Mouse (Mus musculus) gastrocnemius, adult 2 months (tissue): ENCODE measurements around the gene Pdlim1. TPM values are rescaled to one million over a fixed set of nuclear protein-coding genes. Genes with fewer than 3 reads are reported as not detected.

Source experiments
- DNase-seq: peaks from one replicate; pipeline ENCODE4 v3.0.0; 2022
- H3K27ac ChIP-seq: fragments of 200-600 bp; 2 replicates; pipeline ENCODE4 v1.8.1; 2022; ENCODE audit warnings: mild to moderate bottlenecking
- H3K4me3 ChIP-seq: fragments of 200-600 bp; 2 replicates; pipeline ENCODE4 v1.8.1; 2022; ENCODE audit warnings: mild to moderate bottlenecking, moderate library complexity
- CTCF ChIP-seq: fragments of 200-600 bp; IDR thresholded peaks from 2 replicates; pipeline ENCODE4 v1.8.1; 2022; ENCODE audit warnings: antibody characterized with exemption, mild to moderate bottlenecking, moderate library complexity
- intact Hi-C: fragments of 180-260 bp; cut with DNase I; formaldehyde crosslinking; loops from one replicate; pipeline ENCODE4 v1.15.1; 2025
- total RNA-seq, 2 experiments: library from RNA; stranded (reverse); gene quantifications; 2 replicates each; pipeline ENCODE4 v1.2.3; 2021

The Pdlim1 gene
- total RNA-seq, 2 experiments from 2014 or later: 70.8 to 292 TPM

DNA sequence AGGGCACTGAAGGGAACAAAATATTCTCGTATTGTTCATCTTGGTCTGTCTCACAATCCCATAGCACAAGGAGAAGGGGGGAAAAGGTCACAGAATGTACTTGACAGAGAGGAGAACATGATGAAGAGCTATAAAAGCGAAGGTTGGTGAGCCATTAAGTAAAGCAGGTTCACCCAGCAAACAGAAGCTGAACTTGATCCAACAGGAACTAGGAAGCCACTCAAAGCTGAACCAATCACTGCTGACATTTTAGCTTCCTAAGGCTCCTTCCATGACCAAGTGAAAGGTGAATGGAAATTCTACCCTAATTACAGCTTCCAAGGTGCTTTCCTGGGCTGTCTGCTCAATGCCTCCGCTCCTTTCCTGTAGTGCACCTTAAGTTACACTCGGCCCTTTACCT is 20.5 kb downstream of the Pdlim1 start:
- DNase-seq: no peak
- H3K4me3 ChIP-seq: no peak overlapping the region
- intact Hi-C loops: no loop called here
- H3K27ac ChIP-seq: no peak overlapping the region
- no peak for TF ChIP-seq CTCF

- TF ChIP-seq CTCF: no peak
- H3K4me3 ChIP-seq: no peak overlapping the region
- no peak for DNase-seq
- intact Hi-C loops: no loop called here
- H3K27ac ChIP-seq: peak overlapping the region; percentile 71
Observed at GRCm38 (mm10) chr19:40249352-40249751, 22.3 kb downstream of the Pdlim1 start.

- no peak overlapping the region for H3K4me3 ChIP-seq
- intact Hi-C loops: no loop called here
- no peak for TF ChIP-seq CTCF
- peak overlapping the region; percentile 71; the same call in 1 of the 2 replicates for H3K27ac ChIP-seq
- no peak for DNase-seq
Observed at GRCm38 (mm10) chr19:40248476-40248875, 23.2 kb downstream of the Pdlim1 start.

DNA sequence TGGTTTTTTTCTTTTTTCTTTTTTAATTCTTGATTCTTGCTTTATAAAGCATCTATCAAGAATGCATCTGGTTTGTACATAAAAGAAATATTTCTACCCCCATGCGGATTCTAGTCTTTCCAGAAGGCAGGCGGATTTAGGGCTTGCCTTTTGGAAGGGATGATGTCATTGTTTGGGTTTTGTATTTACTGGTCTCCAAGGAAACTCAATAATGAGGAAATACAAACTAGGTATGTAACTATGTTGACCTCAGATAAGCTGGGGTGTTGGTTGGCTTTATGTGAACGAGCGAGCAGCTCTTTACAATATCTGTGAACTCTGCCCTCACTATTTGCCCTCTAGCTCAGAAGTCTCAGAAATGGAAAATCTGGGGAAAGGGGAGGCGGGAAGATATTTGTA is 24.4 kb downstream of the Pdlim1 start:
- H3K27ac ChIP-seq: peak overlapping the region; percentile 78
- intact Hi-C loops: no loop called here
- no peak overlapping the region for H3K4me3 ChIP-seq
- no peak for DNase-seq
- no peak for TF ChIP-seq CTCF

DNA sequence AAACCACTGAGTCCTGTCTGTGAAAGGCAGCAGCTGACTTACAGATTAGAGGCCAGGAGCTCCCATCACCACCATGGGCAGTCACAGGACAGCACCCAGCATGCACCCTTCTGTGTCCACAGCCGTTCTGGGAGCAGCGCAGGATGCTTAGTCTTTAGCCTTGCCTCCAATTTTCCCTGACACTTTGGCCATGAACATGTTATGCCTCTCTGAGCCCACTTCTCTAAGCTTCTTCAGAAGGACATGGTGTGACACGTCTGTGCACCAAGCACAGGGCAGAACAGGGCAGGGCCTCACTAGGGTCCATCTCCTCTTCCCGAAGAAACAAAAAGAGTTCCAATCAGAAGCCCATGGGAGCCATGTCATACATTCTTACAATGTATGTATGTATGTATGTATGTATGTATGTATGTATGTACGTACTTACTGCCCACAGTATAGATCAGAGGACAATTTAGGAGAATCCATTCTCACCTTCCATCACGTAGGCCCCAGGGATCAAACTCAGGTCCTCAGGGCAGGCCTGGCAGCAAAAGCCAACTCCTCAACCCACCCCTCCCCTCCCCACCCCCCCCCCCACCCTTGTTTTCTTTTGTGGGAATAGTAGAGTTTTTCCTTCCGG is 24.9 kb downstream of the Pdlim1 start:
- H3K27ac ChIP-seq: peak overlapping the region; percentile 78
- no peak overlapping the region for H3K4me3 ChIP-seq
- TF ChIP-seq CTCF: no peak
- DNase-seq: no peak
- intact Hi-C loops: no loop called here

DNA sequence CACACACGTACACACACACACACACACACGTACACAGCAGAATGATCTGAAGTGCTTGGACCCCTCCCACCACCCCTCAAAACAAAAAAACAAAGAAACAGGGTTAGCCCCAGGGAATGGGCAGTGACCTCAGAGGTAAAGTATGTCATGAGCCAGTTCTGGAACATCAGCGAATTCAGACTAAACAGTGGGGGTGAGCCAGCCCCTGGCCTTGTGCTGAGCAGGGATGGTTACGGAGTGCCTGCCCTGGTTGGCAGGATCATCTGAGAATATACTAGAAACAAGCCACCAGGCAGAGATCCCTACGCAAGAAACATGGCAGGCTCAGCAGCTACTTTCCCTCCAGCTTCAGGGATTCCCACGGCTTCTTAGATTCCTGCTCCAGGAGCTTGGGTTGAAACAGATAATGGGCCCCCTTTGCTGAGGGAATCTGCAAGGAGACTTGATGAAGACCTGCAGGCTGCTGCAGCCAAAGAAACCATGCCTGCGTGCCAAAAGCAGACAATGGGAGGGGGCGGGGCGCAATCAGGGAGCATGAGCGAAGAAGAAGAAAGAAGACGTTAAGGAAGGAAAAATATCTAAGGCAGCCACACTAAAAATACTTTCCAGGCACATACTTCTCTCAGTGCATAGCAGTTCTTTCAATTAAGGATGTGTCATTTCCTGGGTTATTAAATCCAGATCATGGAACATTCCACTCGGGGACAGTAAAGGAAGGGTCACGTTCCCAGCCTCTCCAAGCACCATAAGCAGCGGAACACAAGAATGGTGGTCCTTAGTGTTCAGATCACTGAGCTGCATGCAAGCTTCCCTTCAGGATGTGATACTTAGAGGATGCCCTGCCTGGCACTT is 30.6 kb downstream of the Pdlim1 start:
- TF ChIP-seq CTCF: no peak
- DNase-seq: peak; percentile 59
- peak overlapping the region; percentile 38 for H3K4me3 ChIP-seq
- H3K27ac ChIP-seq: peak overlapping the region; percentile 82
- intact Hi-C loops: no loop called here

DNA sequence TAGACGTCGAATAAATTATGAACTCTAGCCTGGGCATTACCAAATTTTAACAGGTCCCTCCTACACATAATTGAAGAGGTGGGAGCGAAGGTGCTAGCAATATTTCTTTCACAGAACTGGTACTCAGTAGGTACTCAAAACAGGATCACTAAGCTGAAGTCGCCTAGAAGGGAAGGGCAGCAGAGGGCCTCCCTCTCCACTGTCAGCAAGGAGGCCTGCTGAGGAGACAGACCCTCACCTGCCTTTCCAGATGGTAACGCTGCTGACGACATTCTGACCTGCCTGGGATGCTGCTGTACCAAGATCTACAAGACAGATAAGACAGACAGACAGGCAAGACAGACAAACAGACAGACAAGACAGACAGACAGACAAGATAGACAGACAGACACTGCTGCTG is 31.3 kb downstream of the Pdlim1 start:
- DNase-seq: no peak
- intact Hi-C loops: no loop called here
- TF ChIP-seq CTCF: no peak
- Histone ChIP-seq H3K27ac (peak overlapping the region; percentile 75), H3K4me3 (no peak overlapping the region)

DNA sequence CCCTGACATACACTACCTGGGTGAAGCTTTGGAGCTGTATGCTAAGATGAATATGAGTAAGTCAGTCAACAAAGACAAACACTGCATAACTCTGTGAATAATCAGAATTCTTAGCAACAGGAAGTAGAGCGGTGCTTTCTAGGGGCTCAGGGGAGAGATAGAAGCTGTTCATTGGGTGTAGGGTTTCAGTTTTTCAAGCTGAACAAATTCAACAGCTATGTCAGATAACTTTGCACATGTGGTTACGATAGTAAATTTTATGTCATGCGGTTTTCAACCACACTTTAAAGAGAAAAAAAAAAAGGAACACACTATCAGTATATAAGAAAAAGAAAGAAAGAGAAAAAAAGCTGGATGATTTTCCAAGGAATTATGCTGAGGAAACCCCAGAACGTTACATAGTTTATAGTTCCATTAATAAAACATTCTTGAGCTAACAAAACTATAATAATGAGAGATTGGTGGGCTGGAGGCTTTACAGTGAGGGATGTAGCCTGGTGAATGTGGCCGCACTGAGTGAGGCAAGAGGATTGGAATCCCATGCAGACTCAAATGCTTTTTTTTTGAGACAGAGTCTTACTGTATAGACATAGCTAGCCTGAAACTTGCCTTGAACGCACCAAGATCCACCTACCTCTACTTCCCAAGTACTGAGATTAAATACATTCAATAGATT is 33.3 kb downstream of the Pdlim1 start:
- no peak for DNase-seq
- H3K4me3 ChIP-seq: no peak overlapping the region
- no peak overlapping the region for H3K27ac ChIP-seq
- intact Hi-C loops: no loop called here
- no peak for TF ChIP-seq CTCF

- intact Hi-C loops: no loop called here
- no peak overlapping the region for H3K4me3 ChIP-seq
- DNase-seq: no peak
- TF ChIP-seq CTCF: no peak
- H3K27ac ChIP-seq: peak overlapping the region; percentile 28; the same call in 1 of the 2 replicates
Observed at GRCm38 (mm10) chr19:40232560-40232959, 39.1 kb downstream of the Pdlim1 start.

GRCm38 (mm10) chr19:40231825-40232541 is 39.7 kb downstream of the Pdlim1 start:
- intact Hi-C loops: no loop called here
- DNase-seq: no peak
- Histone ChIP-seq H3K4me3 (no peak overlapping the region), H3K27ac (0 out of 2 replicates have a peak overlapping the region, but pooled peaks have one; percentile 28)
- TF ChIP-seq CTCF: peak; percentile 53

DNA sequence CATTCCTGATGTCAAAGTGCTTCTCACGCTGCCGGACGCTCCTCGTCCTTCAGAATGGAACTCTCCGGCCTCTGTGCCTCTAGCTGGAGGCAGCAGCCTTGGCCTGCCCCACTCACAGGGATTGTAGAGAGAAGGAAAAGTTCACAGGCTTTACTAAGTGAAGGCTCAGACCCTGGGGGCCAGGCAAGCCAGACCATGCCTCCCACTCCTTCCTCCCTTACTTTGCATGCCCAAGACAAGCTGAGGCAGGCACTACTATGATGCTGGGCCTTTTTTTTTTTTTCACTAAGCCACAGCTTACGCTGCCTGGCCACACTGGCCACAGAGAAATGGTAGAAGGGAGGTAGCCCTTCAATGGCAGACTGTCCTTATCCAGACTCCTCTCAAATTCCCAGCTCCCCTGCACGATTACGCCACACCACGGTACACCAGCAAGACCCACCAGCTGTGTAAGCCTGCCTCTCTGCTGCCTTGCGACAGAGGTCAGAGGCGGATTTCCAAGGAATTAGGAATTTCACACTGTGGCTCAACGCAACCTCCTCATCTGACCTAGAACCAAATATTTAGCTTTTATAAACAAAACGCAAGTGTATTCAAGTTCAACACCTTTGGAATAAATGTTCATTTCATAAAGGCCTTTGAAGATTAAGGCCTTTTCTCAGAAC is 40.4 kb downstream of the Pdlim1 start:
- no peak for TF ChIP-seq CTCF
- H3K4me3 ChIP-seq: no peak overlapping the region
- 0 out of 2 replicates have a peak overlapping the region, but pooled peaks have one; percentile 1 for H3K27ac ChIP-seq
- no peak for DNase-seq
- intact Hi-C loops: no loop called here
